Mouse (Mus musculus) erythroblast, embryonic 14.5 days (primary cell): ENCODE measurements around the gene Adh7.

ENCODE experiments used
- GATA1 ChIP-seq: IDR thresholded peaks from 2 replicates; pipeline ENCODE4 v1.6.1; 2012; ENCODE audit warnings: low read length, inconsistent platforms, mixed read lengths
- TAL1 ChIP-seq: IDR thresholded peaks from 3 replicates; pipeline ENCODE4 v1.6.1; 2012; ENCODE audit warnings: low read length, inconsistent platforms, mixed read lengths

- TF ChIP-seq TAL1 (no peak), GATA1 (no peak)
Measured at GRCm38 (mm10) chr3:138248011-138248410, 30.5 kb downstream of the Adh7 start.
